Mouse (Mus musculus) intestine, embryonic 14.5 days (tissue): Measurements from ENCODE around the gene Sgpp2. TPM values are rescaled to one million over a fixed set of nuclear protein-coding genes. Genes with fewer than 3 reads are reported as not detected.

Experiments used
- ATAC-seq: fragments of 200-750 bp; cut with Nextera tagmentation; replicated peaks from 2 replicates; pipeline ENCODE4 v1.8.0; 2017; ENCODE audit warnings: low read depth, moderate number of reproducible peaks, moderate TSS enrichment, moderate library complexity; ENCODE audit not compliant: low FRiP score, low TSS enrichment
- DNase-seq: peaks from one replicate; pipeline ENCODE4 v3.0.0-alpha.2; 2018; ENCODE audit warnings: low spot score
- H3K27ac ChIP-seq: fragments of 300-500 bp; sonication (generic); 2 replicates; pipeline ENCODE4 v1.5.1; 2014; ENCODE audit warnings: low read depth, mild to moderate bottlenecking, control low read depth
- H3K27me3 ChIP-seq: fragments of 300-500 bp; sonication (generic); replicated peaks from 2 replicates; pipeline ENCODE4 v1.6.1; 2014; ENCODE audit warnings: low read length, control low read depth; ENCODE audit not compliant: control insufficient read depth, insufficient read depth
- H3K36me3 ChIP-seq: fragments of 300-500 bp; sonication (generic); 2 replicates; pipeline ENCODE4 v1.6.1; 2014; ENCODE audit warnings: low read length, control low read depth; ENCODE audit not compliant: control insufficient read depth, insufficient read depth
- H3K4me1 ChIP-seq: fragments of 300-500 bp; sonication (generic); replicated peaks from 2 replicates; pipeline ENCODE4 v1.6.1; 2014; ENCODE audit warnings: low read length, control low read depth, mixed read lengths; ENCODE audit not compliant: control insufficient read depth, insufficient read depth
- H3K4me2 ChIP-seq: fragments of 300-500 bp; sonication (generic); 2 replicates; pipeline ENCODE4 v1.6.1; 2014; ENCODE audit warnings: low read length
- H3K4me3 ChIP-seq: fragments of 300-500 bp; sonication (generic); 2 replicates; pipeline ENCODE4 v1.5.1; 2014; ENCODE audit warnings: low read depth, low read length, control low read depth, mixed read lengths
- H3K9ac ChIP-seq: fragments of 300-500 bp; sonication (generic); 2 replicates; pipeline ENCODE4 v1.6.1; 2014; ENCODE audit warnings: mild to moderate bottlenecking, low read length
- H3K9me3 ChIP-seq: fragments of 300-500 bp; sonication (generic); 2 replicates; pipeline ENCODE4 v1.6.1; 2016; ENCODE audit warnings: low read length, control low read depth; ENCODE audit not compliant: control insufficient read depth
- WGBS: fragments of 180-500 bp; shearing (Covaris S2); extraction: QIAGEN DNeasy Blood & Tissue Kit; methylation state at CpG from one replicate; pipeline ENCODE4 v1.1.7; 2014; 5-methylcytosine and 5-hydroxymethylcytosine counted together
- polyA plus RNA-seq: library from polyadenylated mRNA; unstranded; fragments of >200 nt; fragmentation: Nextera tagmentation; extraction: Ambion mirVana; gene quantifications from 2 replicates; pipeline ENCODE4 v1.2.1, GENCODE M21; 2014

Sgpp2 gene
- polyA plus RNA-seq, 1 experiment from 2014 or later, result 37.8 TPM

- Histone ChIP-seq H3K9ac (no peak overlapping the region), H3K9me3 (no peaks in the 10 kb centered on the region), H3K4me2 (no peak overlapping the region), H3K4me1 (peaks cover 8% of the 10 kb centered on the region; the same call in 1 of the 2 replicates), H3K36me3 (no peaks in the 10 kb centered on the region), H3K4me3 (no peak overlapping the region), H3K27ac (no peak overlapping the region), H3K27me3 (no peaks in the 10 kb centered on the region)
- no peak for ATAC-seq
- WGBS, result 23% methylated on average over 6 of the region's 6 CpGs
- DNase-seq, result no peak
Measured at GRCm38 (mm10) chr1:78370121-78370520, 60.0 kb downstream of the Sgpp2 start.

GRCm38 (mm10) chr1:78371569-78372236 lies 61.6 kb downstream of the Sgpp2 start:
- H3K9me3 ChIP-seq, result no peaks in the 10 kb centered on the region
- 73% methylated on average over 2 of the region's 2 CpGs for WGBS
- no peak overlapping the region for H3K4me2 ChIP-seq
- ATAC-seq, result no peak
- no peaks in the 10 kb centered on the region for H3K27me3 ChIP-seq
- H3K27ac ChIP-seq, result no peak overlapping the region
- no peak overlapping the region for H3K9ac ChIP-seq
- no peak overlapping the region for H3K4me3 ChIP-seq
- peaks cover 8% of the 10 kb centered on the region; the same call in 1 of the 2 replicates for H3K4me1 ChIP-seq
- no peaks in the 10 kb centered on the region for H3K36me3 ChIP-seq
- no peak for DNase-seq

GRCm38 (mm10) chr1:78372316-78372715 lies 62.2 kb downstream of the Sgpp2 start:
- ATAC-seq (no peak), DNase-seq (no peak)
- no peak overlapping the region for H3K4me3 ChIP-seq
- H3K9me3 ChIP-seq, result no peaks in the 10 kb centered on the region
- H3K9ac ChIP-seq, result no peak overlapping the region
- no peaks in the 10 kb centered on the region for H3K36me3 ChIP-seq
- H3K4me2 ChIP-seq, result no peak overlapping the region
- 89% methylated on average over 9 of the region's 9 CpGs for WGBS
- peaks cover 8% of the 10 kb centered on the region; the same call in 1 of the 2 replicates for H3K4me1 ChIP-seq
- H3K27ac ChIP-seq, result no peak overlapping the region
- H3K27me3 ChIP-seq, result no peaks in the 10 kb centered on the region

- 93% methylated on average over 5 of the region's 5 CpGs for WGBS
- DNase-seq (no peak), ATAC-seq (no peak)
- Histone ChIP-seq H3K4me3 (no peak overlapping the region), H3K27me3 (no peaks in the 10 kb centered on the region), H3K4me1 (peaks cover 8% of the 10 kb centered on the region; the same call in 1 of the 2 replicates), H3K4me2 (no peak overlapping the region), H3K9me3 (no peaks in the 10 kb centered on the region), H3K27ac (no peak overlapping the region), H3K9ac (no peak overlapping the region), H3K36me3 (no peaks in the 10 kb centered on the region)
Measured at GRCm38 (mm10) chr1:78373836-78374235, 63.7 kb downstream of the Sgpp2 start.

GRCm38 (mm10) chr1:78375058-78375457 lies 64.9 kb downstream of the Sgpp2 start:
- peaks cover 8% of the 10 kb centered on the region; the same call in 1 of the 2 replicates for H3K4me1 ChIP-seq
- H3K36me3 ChIP-seq, result no peaks in the 10 kb centered on the region
- no peak for DNase-seq
- no peaks in the 10 kb centered on the region for H3K9me3 ChIP-seq
- 89% methylated on average over 3 of the region's 3 CpGs for WGBS
- no peak for ATAC-seq
- H3K27ac ChIP-seq, result no peak overlapping the region
- no peaks in the 10 kb centered on the region for H3K27me3 ChIP-seq
- H3K4me3 ChIP-seq, result no peak overlapping the region
- H3K9ac ChIP-seq, result no peak overlapping the region
- H3K4me2 ChIP-seq, result no peak overlapping the region

- Histone ChIP-seq H3K4me1 (no peaks in the 10 kb centered on the region), H3K27ac (no peak overlapping the region), H3K4me2 (no peak overlapping the region), H3K9ac (no peak overlapping the region), H3K4me3 (no peak overlapping the region), H3K27me3 (no peaks in the 10 kb centered on the region), H3K36me3 (no peaks in the 10 kb centered on the region), H3K9me3 (no peaks in the 10 kb centered on the region)
- DNase-seq, result no peak
- no peak for ATAC-seq
- WGBS, result 97% methylated on average over 4 of the region's 4 CpGs
Measured at GRCm38 (mm10) chr1:78380950-78381349, 70.8 kb downstream of the Sgpp2 start.

- no peak for ATAC-seq
- no peak overlapping the region for H3K9ac ChIP-seq
- whole genome bisulfite sequencing, result 65% methylated on average over 4 of the region's 4 CpGs
Measured at GRCm38 (mm10) chr1:78387854-78388253, 77.7 kb downstream of the Sgpp2 start.

GRCm38 (mm10) chr1:78388848-78389247 lies 78.7 kb downstream of the Sgpp2 start:
- H3K36me3 ChIP-seq, result no peaks in the 10 kb centered on the region
- no peak overlapping the region for H3K4me2 ChIP-seq
- H3K4me3 ChIP-seq, result no peak overlapping the region
- no peak for DNase-seq
- H3K27me3 ChIP-seq, result no peaks in the 10 kb centered on the region
- H3K9ac ChIP-seq, result no peak overlapping the region
- H3K9me3 ChIP-seq, result no peaks in the 10 kb centered on the region
- H3K27ac ChIP-seq, result no peak overlapping the region
- no peak for ATAC-seq
- H3K4me1 ChIP-seq, result no peaks in the 10 kb centered on the region
- WGBS, result 30% methylated on average over 3 of the region's 3 CpGs

More at GRCm38 (mm10) chr1:78387854-78388253, 77.7 kb downstream of the Sgpp2 start:
- no peak overlapping the region for H3K4me3 ChIP-seq
- no peaks in the 10 kb centered on the region for H3K9me3 ChIP-seq
- no peaks in the 10 kb centered on the region for H3K27me3 ChIP-seq
- no peaks in the 10 kb centered on the region for H3K4me1 ChIP-seq
- no peak overlapping the region for H3K4me2 ChIP-seq
- no peak for DNase-seq
- H3K27ac ChIP-seq, result no peak overlapping the region
- H3K36me3 ChIP-seq, result no peaks in the 10 kb centered on the region

- DNase-seq, result no peak
Measured at GRCm38 (mm10) chr1:78395191-78395735, 85.1 kb downstream of the Sgpp2 start.

More at GRCm38 (mm10) chr1:78395191-78395735, 85.1 kb downstream of the Sgpp2 start:
- H3K36me3 ChIP-seq, result no peaks in the 10 kb centered on the region
- no peaks in the 10 kb centered on the region for H3K27me3 ChIP-seq
- no peak overlapping the region for H3K27ac ChIP-seq
- no peaks in the 10 kb centered on the region for H3K4me1 ChIP-seq
- ATAC-seq, result no peak
- no peaks in the 10 kb centered on the region for H3K9me3 ChIP-seq
- 63% methylated on average over 8 of the region's 8 CpGs for WGBS
- no peak overlapping the region for H3K4me2 ChIP-seq
- H3K9ac ChIP-seq, result no peak overlapping the region
- no peak overlapping the region for H3K4me3 ChIP-seq
